Mouse (Mus musculus) MEL (cell line): ENCODE results near the gene Rasl10a. TPM values are rescaled to one million over a fixed set of nuclear protein-coding genes. Genes with fewer than 3 reads are reported as not detected.

Experiments
- DNase-seq: peaks from one replicate; pipeline ENCODE4 v3.0.0; 2011; ENCODE audit warnings: low read depth, low spot score
- H3K27ac ChIP-seq: 2 replicates; pipeline ENCODE4 v1.5.1; 2012; ENCODE audit warnings: low read depth, mild to moderate bottlenecking, control low read depth, low read length, moderate library complexity; ENCODE audit not compliant: control insufficient read depth
- H3K27me3 ChIP-seq, 2 experiments: fragments of 150-350 bp in 1 of 2; sonication (generic) in 1 of 2; 2 replicates each; pipeline ENCODE4 v1.6.1; 2012; ENCODE audit warnings: low read length in 2 of 2, mild to moderate bottlenecking in 2 of 2, improper control_type of control experiment in 1 of 2, moderate library complexity in 1 of 2; ENCODE audit not compliant: insufficient read depth in 2 of 2, control insufficient read depth in 1 of 2
- H3K36me3 ChIP-seq, 2 experiments: 2 replicates each; pipeline ENCODE4 v1.6.1; 2012 to 2014; ENCODE audit warnings: low read length in 2 of 2, improper control_type of control experiment in 1 of 2, inconsistent platforms in 1 of 2, mild to moderate bottlenecking in 1 of 2; ENCODE audit not compliant: insufficient read depth in 2 of 2, control insufficient read depth in 1 of 2
- H3K4me1 ChIP-seq, 2 experiments: fragments of 150-350 bp in 1 of 2; sonication (generic) in 1 of 2; 2 replicates each; pipeline ENCODE4 v1.6.1; 2012; ENCODE audit warnings: low read length in 2 of 2, improper control_type of control experiment in 1 of 2, mild to moderate bottlenecking in 1 of 2; ENCODE audit not compliant: insufficient read depth in 2 of 2, control insufficient read depth in 1 of 2
- H3K4me3 ChIP-seq, 2 experiments: fragments of 150-350 bp in 1 of 2; sonication (generic) in 1 of 2; 2 replicates each; pipeline ENCODE4 v1.5.1; 2012; ENCODE audit warnings: low read depth in 2 of 2, low read length in 2 of 2, mild to moderate bottlenecking in 2 of 2, moderate library complexity in 2 of 2, control low read depth in 1 of 2, improper control_type of control experiment in 1 of 2; ENCODE audit not compliant: control insufficient read depth in 1 of 2, insufficient read depth in 1 of 2
- H3K79me2 ChIP-seq: 2 replicates; pipeline ENCODE4 v1.6.1; 2012; ENCODE audit warnings: mild to moderate bottlenecking, low read length, moderate library complexity; ENCODE audit not compliant: control insufficient read depth, poor library complexity, insufficient read depth
- H3K9ac ChIP-seq: 2 replicates; pipeline ENCODE4 v1.6.1; 2012; ENCODE audit warnings: low read depth, mild to moderate bottlenecking, control low read depth, low read length, moderate library complexity; ENCODE audit not compliant: control insufficient read depth, poor library complexity, severe bottlenecking
- H3K9me3 ChIP-seq: fragments of 150-350 bp; sonication (generic); replicated peaks from 2 replicates; pipeline ENCODE4 v1.6.1; 2012; ENCODE audit warnings: mild to moderate bottlenecking, low read length, improper control_type of control experiment, moderate library complexity; ENCODE audit not compliant: insufficient read depth
- BHLHE40 ChIP-seq: IDR thresholded peaks from 2 replicates; pipeline ENCODE4 v1.6.1; 2012; ENCODE audit warnings: low read depth, mild to moderate bottlenecking, inconsistent platforms, low read length, improper control_type of control experiment, borderline replicate concordance
- CHD2 ChIP-seq: IDR thresholded peaks from 2 replicates; pipeline ENCODE4 v1.6.1; 2011; ENCODE audit warnings: low read length, improper control_type of control experiment
- CTCF ChIP-seq, 3 experiments: IDR thresholded peaks in 2 of 3; conservative IDR thresholded peaks in 1 of 3; 2 replicates each; pipeline ENCODE4 v1.5.1; 2011 to 2012; ENCODE audit warnings: low read length in 3 of 3, low read depth in 2 of 3, mild to moderate bottlenecking in 2 of 3, improper control_type of control experiment in 1 of 3, inconsistent platforms in 1 of 3, mixed read lengths in 1 of 3, moderate library complexity in 1 of 3; ENCODE audit not compliant: control insufficient read depth in 1 of 3, insufficient read depth in 1 of 3, poor library complexity in 1 of 3, severe bottlenecking in 1 of 3
- E2F4 ChIP-seq: IDR thresholded peaks from 2 replicates; pipeline ENCODE4 v1.6.1; 2011; ENCODE audit warnings: low read depth, low read length, improper control_type of control experiment, borderline replicate concordance
- EP300 ChIP-seq, 2 experiments: IDR thresholded peaks; 2 replicates each; pipeline ENCODE4 v1.6.1; 2011; ENCODE audit warnings: improper control_type of control experiment in 2 of 2, low read length in 2 of 2, low read depth in 1 of 2, mild to moderate bottlenecking in 1 of 2
- GABPA ChIP-seq: IDR thresholded peaks from 2 replicates; pipeline ENCODE4 v1.6.1; 2012; ENCODE audit warnings: low read depth, mild to moderate bottlenecking, inconsistent platforms, low read length, improper control_type of control experiment, moderate library complexity
- HCFC1 ChIP-seq: IDR thresholded peaks from 2 replicates; pipeline ENCODE4 v1.6.1; 2012; ENCODE audit warnings: low read depth, mild to moderate bottlenecking, inconsistent platforms, low read length, improper control_type of control experiment, moderate library complexity
- JUND ChIP-seq: IDR thresholded peaks from 2 replicates; pipeline ENCODE4 v1.6.1; 2011; ENCODE audit warnings: low read depth, mild to moderate bottlenecking, improper control_type of control experiment, low read length
- KAT2A ChIP-seq: conservative IDR thresholded peaks from 2 replicates; pipeline ENCODE4 v1.6.1; 2012; ENCODE audit warnings: low read depth, low read length, improper control_type of control experiment, inconsistent platforms
- MAFK ChIP-seq: IDR thresholded peaks from 2 replicates; pipeline ENCODE4 v1.6.1; 2011; ENCODE audit warnings: low read depth, mild to moderate bottlenecking, low read length, improper control_type of control experiment, borderline replicate concordance
- MYC ChIP-seq: IDR thresholded peaks from 2 replicates; pipeline ENCODE4 v1.6.1; 2011; ENCODE audit warnings: low read depth, mild to moderate bottlenecking, low read length, improper control_type of control experiment, moderate library complexity
- NELFE ChIP-seq: IDR thresholded peaks from 2 replicates; pipeline ENCODE4 v1.6.1; 2011; ENCODE audit warnings: low read depth, low read length, improper control_type of control experiment
- POLR2A ChIP-seq, 2 experiments: IDR thresholded peaks; 2 replicates each; pipeline ENCODE4 v1.6.1; 2011 to 2012; ENCODE audit warnings: low read length in 2 of 2, mild to moderate bottlenecking in 2 of 2, control low read depth in 1 of 2, improper control_type of control experiment in 1 of 2, low read depth in 1 of 2, moderate library complexity in 1 of 2; ENCODE audit not compliant: control insufficient read depth in 1 of 2, insufficient read depth in 1 of 2, poor library complexity in 1 of 2
- SIN3A ChIP-seq: IDR thresholded peaks from 2 replicates; pipeline ENCODE4 v1.6.1; 2012; ENCODE audit warnings: low read length, improper control_type of control experiment, inconsistent platforms
- TAL1 ChIP-seq: IDR thresholded peaks from 2 replicates; pipeline ENCODE4 v1.6.1; 2012; ENCODE audit warnings: mild to moderate bottlenecking, inconsistent platforms, low read length, moderate library complexity, mixed read lengths
- TBP ChIP-seq: IDR thresholded peaks from 2 replicates; pipeline ENCODE4 v1.8.0; 2011; ENCODE audit warnings: low read depth, low read length, improper control_type of control experiment
- USF2 ChIP-seq, 2 experiments: IDR thresholded peaks; 2 replicates each; pipeline ENCODE4 v1.6.1; 2011 to 2012; ENCODE audit warnings: improper control_type of control experiment in 2 of 2, low read length in 2 of 2, borderline replicate concordance in 1 of 2, inconsistent platforms in 1 of 2, low read depth in 1 of 2, mild to moderate bottlenecking in 1 of 2; ENCODE audit not compliant: insufficient read depth in 1 of 2
- ZC3H11A ChIP-seq: IDR thresholded peaks from 2 replicates; pipeline ENCODE4 v1.6.1; 2012; ENCODE audit warnings: low read depth, mild to moderate bottlenecking, inconsistent platforms, low read length, improper control_type of control experiment
- ZKSCAN1 ChIP-seq: IDR thresholded peaks from 2 replicates; pipeline ENCODE4 v1.6.1; 2012; ENCODE audit warnings: low read depth, mild to moderate bottlenecking, inconsistent platforms, low read length, improper control_type of control experiment, moderate library complexity
- ZMIZ1 ChIP-seq: IDR thresholded peaks from 2 replicates; pipeline ENCODE4 v1.6.1; 2012; ENCODE audit warnings: low read depth, mild to moderate bottlenecking, inconsistent platforms, low read length, improper control_type of control experiment, moderate library complexity
- polyA plus RNA-seq, 2 experiments: library from polyadenylated mRNA; stranded (reverse) in 1 of 2; unstranded in 1 of 2; fragments of >175 nt in 1 of 2; fragments of >200 nt in 1 of 2; gene quantifications; 2 replicates each; pipeline versions ENCODE4 v1.2.1 to v1.2.4; 2012; ENCODE audit warnings: low replicate concordance in 2 of 2, low read depth in 1 of 2; ENCODE audit not compliant: insufficient read length in 2 of 2, insufficient read depth in 1 of 2, missing spikeins in 1 of 2
- total RNA-seq: library from RNA; depleted of rRNA; stranded (reverse); fragments of 300-350 nt; gene quantifications from 2 replicates; pipeline ENCODE4 v1.2.3, GENCODE M21; 2012

Gene Rasl10a
- total and polyA plus RNA-seq, 3 experiments: 0.23 to 1.3 TPM; not detected in 1

DNA sequence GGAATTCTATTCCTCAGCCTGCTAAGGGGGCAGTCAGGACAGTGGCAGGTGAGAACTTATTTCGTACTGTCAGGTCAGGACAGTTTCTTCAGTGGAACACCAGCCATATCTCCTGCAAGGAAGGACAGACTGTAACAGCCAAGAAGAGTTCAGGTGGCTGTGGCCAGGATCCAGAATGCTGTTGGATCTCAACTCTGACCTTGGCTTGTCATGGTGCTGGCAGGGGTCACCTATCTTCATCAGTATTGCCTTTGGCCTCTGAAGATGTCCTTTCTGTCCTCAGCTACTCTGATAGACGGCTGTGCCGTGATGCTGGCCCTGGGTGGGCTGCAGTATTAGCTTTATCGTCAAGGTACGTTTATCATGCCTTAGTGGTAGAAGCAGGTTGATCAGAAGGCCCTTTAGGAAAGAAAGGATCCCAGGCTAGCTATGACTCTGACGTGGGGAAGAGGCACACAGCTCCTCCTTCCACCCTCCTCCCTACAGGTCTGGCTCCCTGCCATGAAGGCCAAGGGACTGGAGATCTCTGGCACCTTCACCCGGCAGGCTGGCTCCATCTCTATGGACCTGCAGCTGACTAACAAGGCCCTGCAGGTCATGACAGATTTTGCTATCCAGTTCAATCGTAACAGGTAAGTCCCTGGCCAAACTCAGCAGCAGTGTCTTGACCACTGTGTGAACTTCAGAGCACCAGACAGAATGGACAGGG, 20.6 kb upstream of the Rasl10a start:
- Histone ChIP-seq H3K4me3 (no peak overlapping the region), H3K36me3 (peaks cover 0 to 6% of the 10 kb centered on the region in 2 experiments; a peak in 2 of 4 replicates), H3K9me3 (no peaks in the 10 kb centered on the region), H3K4me1 (no peaks in the 10 kb centered on the region), H3K27me3 (no peaks in the 10 kb centered on the region), H3K9ac (no peak overlapping the region), H3K79me2 (no peaks in the 10 kb centered on the region), H3K27ac (no peak overlapping the region)
- no peak for TF ChIP-seq JUND
- no peak for TF ChIP-seq BHLHE40
- TF ChIP-seq HCFC1: no peak
- no peak for TF ChIP-seq TAL1
- TF ChIP-seq MAFK: no peak
- no peak for TF ChIP-seq KAT2A
- no peak for TF ChIP-seq POLR2A (IDR thresholded peaks at IDR 0.05; ENCODE audit: control insufficient read depth in 1 of 2, insufficient read depth in 1 of 2, low read depth in 1 of 2, low read length in 2 of 2, poor library complexity in 1 of 2)
- no peak for TF ChIP-seq SIN3A
- TF ChIP-seq GABPA: no peak
- TF ChIP-seq MYC: no peak
- TF ChIP-seq NELFE: no peak
- no peak for TF ChIP-seq TBP
- no peak for TF ChIP-seq CTCF (IDR thresholded peaks at IDR 0.05 in 2 of 3, conservative IDR thresholded peaks at IDR 0.05 in 1 of 3; ENCODE audit: control insufficient read depth in 1 of 3, insufficient read depth in 1 of 3, low read depth in 2 of 3, low read length in 3 of 3, poor library complexity in 1 of 3, severe bottlenecking in 1 of 3)
- TF ChIP-seq ZC3H11A: no peak
- TF ChIP-seq ZKSCAN1: no peak
- no peak for TF ChIP-seq CHD2
- TF ChIP-seq USF2 (IDR thresholded peaks at IDR 0.05; ENCODE audit: borderline replicate concordance in 1 of 2, insufficient read depth in 1 of 2, low read depth in 1 of 2, low read length in 2 of 2): no peak
- TF ChIP-seq E2F4: no peak
- DNase-seq: no peak

DNA sequence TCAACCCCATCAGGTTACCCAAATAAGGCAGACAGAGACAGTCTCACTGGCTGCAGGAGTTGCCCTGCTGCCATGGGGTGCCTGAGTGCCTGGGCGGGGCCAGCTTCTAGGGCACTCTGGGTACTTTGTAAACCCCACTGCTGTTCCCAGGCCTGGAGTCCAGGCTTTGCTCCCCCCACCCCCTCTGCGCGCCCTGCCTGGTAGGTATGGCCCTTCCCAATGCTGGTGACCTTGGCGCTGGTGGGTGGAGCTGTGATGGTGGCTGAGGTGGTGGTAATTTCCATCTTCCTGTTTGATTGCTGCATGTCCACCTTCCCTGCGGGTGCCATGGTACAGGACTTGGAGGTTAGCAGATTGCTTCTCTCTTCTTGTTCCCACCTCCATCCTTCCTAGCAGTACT, 17.3 kb upstream of the Rasl10a start:
- Histone ChIP-seq H3K27me3 (no peaks in the 10 kb centered on the region), H3K27ac (no peak overlapping the region), H3K79me2 (no peaks in the 10 kb centered on the region), H3K36me3 (no peaks in the 10 kb centered on the region; a peak in 1 of 4 replicates), H3K9ac (no peak overlapping the region), H3K9me3 (no peaks in the 10 kb centered on the region), H3K4me1 (no peaks in the 10 kb centered on the region), H3K4me3 (no peak overlapping the region)
- DNase-seq: no peak
- TF ChIP-seq TAL1 (no peak), ZMIZ1 (no peak), EP300 (IDR thresholded peaks at IDR 0.05; ENCODE audit: low read depth in 1 of 2, low read length in 2 of 2) (no peak)
